Mouse (Mus musculus): Measurements from ENCODE around the gene Pitpna. TPM values are rescaled to one million over a fixed set of nuclear protein-coding genes. Genes with fewer than 3 reads are reported as not detected.

Pitpna gene
- polyA plus RNA-seq, 1 experiment from 2014 or later, result 136 TPM

GRCm38 (mm10) chr11:75656621-75657590, 69.0 kb downstream of the Pitpna start:
- no peak for DNase-seq (ENCODE audit: low spot score)
- no peak overlapping the region for H3K27ac ChIP-seq
- H3K36me3 ChIP-seq (replicated peaks; ENCODE audit: control insufficient read depth, insufficient read depth), result peaks cover 9% of the 10 kb centered on the region; the same call in 1 of the 2 replicates
- H3K4me2 ChIP-seq (replicated peaks), result peak overlapping the region; percentile 68
- H3K4me1 ChIP-seq (replicated peaks; ENCODE audit: control insufficient read depth, insufficient read depth, low read length), result peaks cover 19% of the 10 kb centered on the region; the same call in 1 of the 2 replicates
- H3K4me3 ChIP-seq (replicated peaks; ENCODE audit: low read length), result peak overlapping the region; percentile 39
- no peak for ATAC-seq (ENCODE audit: low FRiP score)
- 62% methylated on average over 19 of the region's 20 CpGs for WGBS
- peaks cover 37% of the 10 kb centered on the region for H3K27me3 ChIP-seq (ENCODE audit: control insufficient read depth, insufficient read depth, low read length)
- H3K9me3 ChIP-seq (ENCODE audit: control insufficient read depth, low read length), result no peaks in the 10 kb centered on the region
- H3K9ac ChIP-seq, result peak overlapping the region; percentile 69; the same call in 1 of the 2 replicates

- Histone ChIP-seq H3K4me1 (replicated peaks; ENCODE audit: control insufficient read depth, insufficient read depth, low read length) (peaks cover 19% of the 10 kb centered on the region; the same call in 1 of the 2 replicates), H3K9ac (no peak overlapping the region), H3K9me3 (ENCODE audit: control insufficient read depth, low read length) (no peaks in the 10 kb centered on the region), H3K4me3 (replicated peaks; ENCODE audit: low read length) (no peak overlapping the region), H3K4me2 (replicated peaks) (no peak overlapping the region), H3K27ac (no peak overlapping the region), H3K36me3 (replicated peaks; ENCODE audit: control insufficient read depth, insufficient read depth) (peaks cover 17% of the 10 kb centered on the region; the same call in 1 of the 2 replicates), H3K27me3 (ENCODE audit: control insufficient read depth, insufficient read depth, low read length) (peaks cover 35% of the 10 kb centered on the region)
- DNase-seq (ENCODE audit: low spot score), result no peak
- ATAC-seq (ENCODE audit: low FRiP score), result no peak
These were observed 69.9 kb downstream of the Pitpna start for GRCm38 (mm10) chr11:75657841-75658240.

GRCm38 (mm10) chr11:75658311-75658710, 70.4 kb downstream of the Pitpna start:
- Histone ChIP-seq H3K4me2 (replicated peaks) (no peak overlapping the region), H3K9me3 (ENCODE audit: control insufficient read depth, low read length) (no peaks in the 10 kb centered on the region), H3K36me3 (replicated peaks; ENCODE audit: control insufficient read depth, insufficient read depth) (peaks cover 17% of the 10 kb centered on the region; the same call in 1 of the 2 replicates), H3K4me3 (replicated peaks; ENCODE audit: low read length) (no peak overlapping the region), H3K27me3 (ENCODE audit: control insufficient read depth, insufficient read depth, low read length) (peaks cover 30% of the 10 kb centered on the region), H3K4me1 (replicated peaks; ENCODE audit: control insufficient read depth, insufficient read depth, low read length) (peaks cover 17% of the 10 kb centered on the region; the same call in 1 of the 2 replicates), H3K9ac (no peak overlapping the region), H3K27ac (no peak overlapping the region)
- ATAC-seq (ENCODE audit: low FRiP score) (no peak), DNase-seq (ENCODE audit: low spot score) (no peak)
- WGBS, result 95% methylated on average over 13 of the region's 13 CpGs

GRCm38 (mm10) chr11:75658996-75659750, 71.3 kb downstream of the Pitpna start:
- H3K4me1 ChIP-seq (replicated peaks; ENCODE audit: control insufficient read depth, insufficient read depth, low read length), result peaks cover 8% of the 10 kb centered on the region; the same call in 1 of the 2 replicates
- peaks cover 22% of the 10 kb centered on the region; the same call in 1 of the 2 replicates for H3K27me3 ChIP-seq (ENCODE audit: control insufficient read depth, insufficient read depth, low read length)
- H3K4me2 ChIP-seq (replicated peaks), result no peak overlapping the region
- ATAC-seq (ENCODE audit: low FRiP score) (no peak), DNase-seq (ENCODE audit: low spot score) (no peak)
- 87% methylated on average over 14 of the region's 14 CpGs for WGBS
- no peak overlapping the region for H3K4me3 ChIP-seq (replicated peaks; ENCODE audit: low read length)
- no peak overlapping the region for H3K9ac ChIP-seq
- H3K9me3 ChIP-seq (ENCODE audit: control insufficient read depth, low read length), result no peaks in the 10 kb centered on the region
- peaks cover 17% of the 10 kb centered on the region; the same call in 1 of the 2 replicates for H3K36me3 ChIP-seq (replicated peaks; ENCODE audit: control insufficient read depth, insufficient read depth)
- H3K27ac ChIP-seq, result no peak overlapping the region

GRCm38 (mm10) chr11:75660081-75660590, 72.2 kb downstream of the Pitpna start:
- DNase-seq (ENCODE audit: low spot score), result no peak
- WGBS, result 94% methylated on average over 12 of the region's 12 CpGs
- 0 out of 2 replicates have a peak, but pooled peaks cover 5% of the 10 kb centered on the region for H3K4me1 ChIP-seq (replicated peaks; ENCODE audit: control insufficient read depth, insufficient read depth, low read length)
- H3K27ac ChIP-seq, result no peak overlapping the region
- no peak overlapping the region for H3K4me2 ChIP-seq (replicated peaks)
- no peak for ATAC-seq (ENCODE audit: low FRiP score)
- peaks cover 17% of the 10 kb centered on the region; the same call in 1 of the 2 replicates for H3K36me3 ChIP-seq (replicated peaks; ENCODE audit: control insufficient read depth, insufficient read depth)
- no peak overlapping the region for H3K9ac ChIP-seq
- H3K27me3 ChIP-seq (ENCODE audit: control insufficient read depth, insufficient read depth, low read length), result peaks cover 12% of the 10 kb centered on the region; the same call in 1 of the 2 replicates
- no peaks in the 10 kb centered on the region for H3K9me3 ChIP-seq (ENCODE audit: control insufficient read depth, low read length)
- H3K4me3 ChIP-seq (replicated peaks; ENCODE audit: low read length), result no peak overlapping the region

- H3K4me3 ChIP-seq (replicated peaks; ENCODE audit: low read length), result no peak overlapping the region
- no peak overlapping the region for H3K4me2 ChIP-seq (replicated peaks)
- no peak overlapping the region for H3K9ac ChIP-seq
- no peak overlapping the region for H3K27ac ChIP-seq
- DNase-seq (ENCODE audit: low spot score) (no peak), ATAC-seq (ENCODE audit: low FRiP score) (no peak)
- WGBS, result 92% methylated on average over 21 of the region's 21 CpGs
- 0 out of 2 replicates have a peak, but pooled peaks cover 2% of the 10 kb centered on the region for H3K4me1 ChIP-seq (replicated peaks; ENCODE audit: control insufficient read depth, insufficient read depth, low read length)
- H3K36me3 ChIP-seq (replicated peaks; ENCODE audit: control insufficient read depth, insufficient read depth), result peaks cover 20% of the 10 kb centered on the region; the same call in 1 of the 2 replicates
- peaks cover 8% of the 10 kb centered on the region; the same call in 1 of the 2 replicates for H3K27me3 ChIP-seq (ENCODE audit: control insufficient read depth, insufficient read depth, low read length)
- no peaks in the 10 kb centered on the region for H3K9me3 ChIP-seq (ENCODE audit: control insufficient read depth, low read length)
These were observed 73.3 kb downstream of the Pitpna start for GRCm38 (mm10) chr11:75660941-75661800.

- H3K27me3 ChIP-seq (ENCODE audit: control insufficient read depth, insufficient read depth, low read length), result no peaks in the 10 kb centered on the region
These were observed 74.2 kb downstream of the Pitpna start for GRCm38 (mm10) chr11:75662131-75662530.

GRCm38 (mm10) chr11:75666296-75666695, 78.4 kb downstream of the Pitpna start:
- no peak for DNase-seq (ENCODE audit: low spot score)
- Histone ChIP-seq H3K4me2 (replicated peaks) (no peak overlapping the region), H3K27me3 (ENCODE audit: control insufficient read depth, insufficient read depth, low read length) (no peaks in the 10 kb centered on the region), H3K27ac (no peak overlapping the region), H3K9ac (no peak overlapping the region), H3K9me3 (ENCODE audit: control insufficient read depth, low read length) (no peaks in the 10 kb centered on the region), H3K4me3 (replicated peaks; ENCODE audit: low read length) (no peak overlapping the region), H3K36me3 (replicated peaks; ENCODE audit: control insufficient read depth, insufficient read depth) (peaks cover 19% of the 10 kb centered on the region), H3K4me1 (replicated peaks; ENCODE audit: control insufficient read depth, insufficient read depth, low read length) (no peaks in the 10 kb centered on the region)
- 94% methylated on average over 6 of the region's 6 CpGs for WGBS
- ATAC-seq (ENCODE audit: low FRiP score), result no peak

More at GRCm38 (mm10) chr11:75662131-75662530, 74.2 kb downstream of the Pitpna start:
- DNase-seq (ENCODE audit: low spot score) (no peak), ATAC-seq (ENCODE audit: low FRiP score) (no peak)
- Histone ChIP-seq H3K27ac (no peak overlapping the region), H3K36me3 (replicated peaks; ENCODE audit: control insufficient read depth, insufficient read depth) (peaks cover 20% of the 10 kb centered on the region; the same call in 1 of the 2 replicates), H3K9me3 (ENCODE audit: control insufficient read depth, low read length) (no peaks in the 10 kb centered on the region), H3K4me2 (replicated peaks) (no peak overlapping the region), H3K4me3 (replicated peaks; ENCODE audit: low read length) (no peak overlapping the region), H3K4me1 (replicated peaks; ENCODE audit: control insufficient read depth, insufficient read depth, low read length) (no peaks in the 10 kb centered on the region), H3K9ac (no peak overlapping the region)
- 85% methylated on average over 7 of the region's 7 CpGs for WGBS
